Mouse (Mus musculus) limb, embryonic 14.5 days (tissue): ENCODE results near the gene Mfsd2a. TPM values are rescaled to one million over a fixed set of nuclear protein-coding genes. Genes with fewer than 3 reads are reported as not detected.
A peak's percentile ranks its signal among the peaks of the same experiment; 100 is the strongest.

ENCODE experiments used
- ATAC-seq: fragments of 200-750 bp; cut with Nextera tagmentation; 2 replicates; pipeline ENCODE4 v1.8.0; 2017; ENCODE audit warnings: low read depth, moderate number of reproducible peaks, moderate TSS enrichment; ENCODE audit not compliant: low FRiP score
- DNase-seq: peaks from one replicate; pipeline ENCODE4 v3.0.0-alpha.2; 2015; ENCODE audit warnings: low spot score
- H3K27ac ChIP-seq: fragments of 300-500 bp; sonication (generic); replicated peaks from 2 replicates; pipeline ENCODE4 v1.5.1; 2014; ENCODE audit warnings: low read depth, mild to moderate bottlenecking, low read length, moderate library complexity, mixed read lengths
- H3K27me3 ChIP-seq: fragments of 300-500 bp; sonication (generic); 2 replicates; pipeline ENCODE4 v1.6.1; 2014; ENCODE audit warnings: low read length, mixed read lengths; ENCODE audit not compliant: control insufficient read depth, insufficient read depth
- H3K36me3 ChIP-seq: fragments of 300-500 bp; sonication (generic); 2 replicates; pipeline ENCODE4 v1.6.1; 2014; ENCODE audit warnings: mild to moderate bottlenecking, low read length, moderate library complexity, mixed read lengths; ENCODE audit not compliant: control insufficient read depth, insufficient read depth
- H3K4me1 ChIP-seq: fragments of 300-500 bp; sonication (generic); 2 replicates; pipeline ENCODE4 v1.6.1; 2014; ENCODE audit warnings: antibody characterized with exemption, low read length, mixed read lengths; ENCODE audit not compliant: control insufficient read depth, insufficient read depth
- H3K4me2 ChIP-seq: fragments of 300-500 bp; sonication (generic); replicated peaks from 2 replicates; pipeline ENCODE4 v1.6.1; 2014; ENCODE audit warnings: low read depth, mild to moderate bottlenecking, low read length, moderate library complexity; ENCODE audit not compliant: severe bottlenecking
- H3K4me3 ChIP-seq: fragments of 300-500 bp; sonication (generic); replicated peaks from 2 replicates; pipeline ENCODE4 v1.5.1; 2014; ENCODE audit warnings: low read length
- H3K9ac ChIP-seq: fragments of 300-500 bp; sonication (generic); 2 replicates; pipeline ENCODE4 v1.6.1; 2014; ENCODE audit warnings: mild to moderate bottlenecking, low read depth, low read length, moderate library complexity; ENCODE audit not compliant: severe bottlenecking
- H3K9me3 ChIP-seq: fragments of 300-500 bp; sonication (generic); 2 replicates; pipeline ENCODE4 v1.6.1; 2016; ENCODE audit warnings: low read length; ENCODE audit not compliant: control insufficient read depth
- POLR2A ChIP-seq: fragments of 200-500 bp; IDR thresholded peaks from 2 replicates; pipeline ENCODE4 v1.8.0; 2012; ENCODE audit warnings: inconsistent platforms, mild to moderate bottlenecking, moderate library complexity, borderline replicate concordance; ENCODE audit not compliant: insufficient read depth, insufficient read length; ENCODE audit errors: extremely low read depth
- WGBS: fragments of 180-500 bp; shearing (Covaris S2); extraction: QIAGEN DNeasy Blood & Tissue Kit; methylation state at CpG from one replicate; pipeline ENCODE4 v1.1.7; 2014; 5-methylcytosine and 5-hydroxymethylcytosine counted together
- polyA plus RNA-seq, 2 experiments: library from polyadenylated mRNA; depleted of rRNA in 1 of 2; stranded (reverse) in 1 of 2; unstranded in 1 of 2; fragments of >200 nt; fragmentation: Nextera tagmentation in 1 of 2; extraction: Ambion mirVana in 1 of 2; gene quantifications; 2 replicates each; pipeline versions ENCODE4 v1.2.1 to v1.2.3; 2012 to 2014

Gene Mfsd2a
- polyA plus RNA-seq, 2 experiments: 9.3 to 13.1 TPM

DNA sequence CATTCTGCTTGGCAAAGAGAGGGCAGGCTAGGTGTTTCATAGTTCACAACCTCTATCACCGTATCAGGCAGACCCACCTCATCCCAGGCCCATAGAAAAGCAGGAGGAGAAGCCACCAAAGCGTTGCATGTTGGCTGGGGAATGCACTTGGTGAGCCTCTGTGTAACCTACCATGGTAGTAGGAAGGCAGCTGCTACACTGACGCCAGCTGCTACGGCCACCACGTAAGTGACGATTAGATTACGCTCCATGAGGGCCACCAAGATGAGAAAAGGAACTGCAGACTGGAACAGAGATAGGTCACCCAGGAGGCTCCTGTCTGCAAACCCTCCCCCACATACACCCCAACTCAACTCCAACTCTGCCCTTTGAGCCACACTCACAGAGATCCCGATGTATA lies 11.9 kb downstream of the Mfsd2a start:
- no peak overlapping the region for H3K27ac ChIP-seq
- 87% methylated on average over 8 of the region's 8 CpGs for WGBS
- ATAC-seq: no peak
- DNase-seq: no peak
- no peak overlapping the region for H3K4me2 ChIP-seq
- H3K9me3 ChIP-seq: no peaks in the 10 kb centered on the region
- no peak overlapping the region for H3K4me3 ChIP-seq
- peaks cover 26% of the 10 kb centered on the region for H3K36me3 ChIP-seq
- no peaks in the 10 kb centered on the region for H3K27me3 ChIP-seq
- no peak overlapping the region for H3K9ac ChIP-seq
- TF ChIP-seq POLR2A: no peak
- H3K4me1 ChIP-seq: no peaks in the 10 kb centered on the region

DNA sequence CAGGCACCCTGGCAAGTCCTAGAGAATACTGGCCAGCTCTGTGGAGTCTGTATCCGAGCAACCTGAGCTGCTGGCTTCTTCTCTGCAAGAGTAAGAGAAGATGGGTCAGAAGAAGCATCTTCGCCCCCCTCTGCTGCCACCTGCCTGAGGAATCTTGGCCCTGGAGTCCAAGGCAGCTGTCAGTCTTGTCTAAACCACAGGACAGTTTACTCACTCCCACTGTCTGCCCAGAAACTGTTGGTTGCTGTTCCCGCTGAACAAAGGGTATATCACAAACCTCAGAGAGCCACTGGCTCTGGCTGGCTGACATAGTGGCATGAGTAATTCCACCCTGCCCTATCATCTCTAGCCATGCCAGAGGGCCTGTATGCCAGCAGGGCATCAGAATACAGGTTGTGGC lies 13.8 kb downstream of the Mfsd2a start:
- WGBS: 96% methylated on average over 3 of the region's 3 CpGs
- TF ChIP-seq POLR2A: no peak

DNA sequence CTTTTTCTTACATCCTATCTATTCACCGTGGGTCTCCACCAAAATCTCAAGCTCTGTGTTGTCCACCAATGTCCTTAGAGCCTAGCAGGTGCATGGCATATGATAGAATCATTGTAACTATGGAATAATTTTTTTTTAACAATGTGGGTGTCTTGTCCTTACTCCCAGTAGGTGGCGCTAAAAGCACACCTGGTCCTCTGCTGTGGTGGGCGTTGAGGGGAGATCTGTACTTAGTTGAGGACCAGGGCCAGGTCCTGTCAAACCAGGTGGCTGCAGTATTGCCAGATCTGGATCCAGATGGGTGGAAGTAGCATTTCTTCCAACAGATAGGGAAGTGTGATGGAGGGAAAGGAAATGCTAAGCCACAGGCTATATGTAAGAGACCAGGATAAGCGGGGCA lies 16.6 kb downstream of the Mfsd2a start:
- no peak overlapping the region for H3K9ac ChIP-seq
- no peak for TF ChIP-seq POLR2A
- H3K9me3 ChIP-seq: no peaks in the 10 kb centered on the region
- no peaks in the 10 kb centered on the region for H3K4me1 ChIP-seq
- DNase-seq (peak; percentile 34), ATAC-seq (no peak)
- H3K27ac ChIP-seq: no peak overlapping the region
- H3K36me3 ChIP-seq: peaks cover 6% of the 10 kb centered on the region
- no peak overlapping the region for H3K4me2 ChIP-seq
- 28% methylated on average over 4 of the region's 4 CpGs for WGBS
- no peaks in the 10 kb centered on the region for H3K27me3 ChIP-seq
- no peak overlapping the region for H3K4me3 ChIP-seq

More for the DNA sequence above, 13.8 kb downstream of the Mfsd2a start:
- no peaks in the 10 kb centered on the region for H3K4me1 ChIP-seq
- H3K36me3 ChIP-seq: peaks cover 25% of the 10 kb centered on the region
- H3K27me3 ChIP-seq: no peaks in the 10 kb centered on the region
- no peak overlapping the region for H3K4me3 ChIP-seq
- no peak for DNase-seq
- no peak overlapping the region for H3K27ac ChIP-seq
- no peak overlapping the region for H3K4me2 ChIP-seq
- H3K9ac ChIP-seq: no peak overlapping the region
- no peak for ATAC-seq
- no peaks in the 10 kb centered on the region for H3K9me3 ChIP-seq

DNA sequence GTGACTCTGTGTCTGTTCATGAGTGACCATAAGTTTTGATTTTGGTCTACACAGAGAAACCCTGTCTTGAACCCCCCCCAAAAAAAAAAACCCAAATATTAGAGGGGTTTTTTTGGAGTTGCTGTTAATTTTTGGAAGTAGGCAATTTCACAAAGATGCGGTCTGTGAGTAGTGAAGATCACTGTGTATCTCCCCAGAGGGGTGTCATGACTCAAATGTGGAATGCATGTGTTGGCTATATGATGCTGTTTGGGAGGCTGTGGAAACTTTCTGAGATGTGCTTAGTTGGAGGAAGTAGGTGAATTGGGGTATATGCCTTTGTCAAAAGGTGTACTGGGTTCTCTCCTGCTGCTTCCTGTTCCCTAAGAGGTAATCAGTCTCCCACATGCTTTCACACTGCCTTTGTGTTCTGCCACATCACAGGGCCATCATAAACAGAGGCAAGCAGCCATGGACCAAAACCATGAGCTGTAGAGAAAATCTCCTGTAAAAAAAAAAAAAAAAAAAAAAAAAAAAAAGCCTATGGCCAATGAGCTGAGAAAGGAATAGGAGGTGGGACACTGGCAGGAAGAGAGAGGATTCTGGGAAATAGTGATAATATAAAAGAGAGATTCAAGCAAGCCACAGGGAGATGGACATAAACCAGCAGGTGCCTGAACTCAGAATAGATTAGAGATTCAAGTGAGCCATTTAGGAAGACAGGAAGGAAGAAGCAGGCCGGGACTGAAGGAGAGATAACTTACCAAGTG lies 21.8 kb downstream of the Mfsd2a start:
- Histone ChIP-seq H3K36me3 (no peaks in the 10 kb centered on the region), H3K4me1 (no peaks in the 10 kb centered on the region), H3K4me3 (no peak overlapping the region), H3K27me3 (no peaks in the 10 kb centered on the region), H3K9me3 (no peaks in the 10 kb centered on the region), H3K4me2 (no peak overlapping the region), H3K27ac (no peak overlapping the region), H3K9ac (no peak overlapping the region)
- no peak for ATAC-seq
- TF ChIP-seq POLR2A: no peak
- DNase-seq: no peak
- 80% methylated on average over 2 of the region's 2 CpGs for WGBS

DNA sequence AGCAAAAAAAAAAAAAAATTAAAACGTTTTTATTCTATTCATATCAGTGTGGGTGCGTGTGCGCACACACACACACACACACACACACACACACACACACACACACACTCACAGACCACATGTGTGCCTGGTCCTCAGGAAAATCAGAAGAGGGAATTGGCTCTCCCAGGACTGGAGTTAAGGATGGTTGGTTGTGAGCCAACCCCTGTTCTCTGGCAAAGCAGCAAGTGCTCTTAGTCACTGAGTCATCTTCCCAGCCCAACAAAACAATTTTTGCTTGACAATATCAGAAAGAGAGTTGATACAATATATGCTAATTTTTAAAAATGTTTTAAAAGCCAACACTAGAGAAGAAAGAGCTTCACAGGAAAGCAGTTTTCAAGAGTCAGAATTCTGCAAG lies 23.5 kb downstream of the Mfsd2a start:
- Histone ChIP-seq H3K4me3 (no peak overlapping the region), H3K36me3 (no peaks in the 10 kb centered on the region), H3K9ac (no peak overlapping the region), H3K9me3 (no peaks in the 10 kb centered on the region), H3K27ac (no peak overlapping the region), H3K4me1 (no peaks in the 10 kb centered on the region), H3K4me2 (no peak overlapping the region), H3K27me3 (no peaks in the 10 kb centered on the region)
- DNase-seq (no peak), ATAC-seq (no peak)
- 83% methylated on average over 2 of the region's 3 CpGs for WGBS
- TF ChIP-seq POLR2A: no peak
